Mouse (Mus musculus) limb, embryonic 13.5 days (tissue): ENCODE data around the gene Efhc1. TPM values are rescaled to one million over a fixed set of nuclear protein-coding genes. Genes with fewer than 3 reads are reported as not detected.

ENCODE experiments used
- ATAC-seq: fragments of 200-750 bp; cut with Nextera tagmentation; 2 replicates; pipeline ENCODE4 v1.8.0; 2017; ENCODE audit warnings: low read depth, moderate number of reproducible peaks, moderate TSS enrichment; ENCODE audit not compliant: low FRiP score
- H3K27ac ChIP-seq: fragments of 300-500 bp; sonication (generic); 2 replicates; pipeline ENCODE4 v1.5.1; 2015; ENCODE audit warnings: inconsistent platforms, mild to moderate bottlenecking, moderate library complexity
- H3K27me3 ChIP-seq: fragments of 300-500 bp; sonication (generic); 2 replicates; pipeline ENCODE4 v1.6.1; 2015; ENCODE audit warnings: mild to moderate bottlenecking, inconsistent platforms
- H3K36me3 ChIP-seq: fragments of 300-500 bp; sonication (generic); 2 replicates; pipeline ENCODE4 v1.6.1; 2015; ENCODE audit warnings: inconsistent platforms, mild to moderate bottlenecking, moderate library complexity
- H3K4me1 ChIP-seq: fragments of 300-500 bp; sonication (generic); 2 replicates; pipeline ENCODE4 v1.6.1; 2015; ENCODE audit warnings: inconsistent platforms
- H3K4me2 ChIP-seq: fragments of 300-500 bp; sonication (generic); replicated peaks from 2 replicates; pipeline ENCODE4 v1.6.1; 2015; ENCODE audit warnings: inconsistent platforms, mild to moderate bottlenecking, moderate library complexity
- H3K4me3 ChIP-seq: fragments of 300-500 bp; sonication (generic); 2 replicates; pipeline ENCODE4 v1.5.1; 2015; ENCODE audit warnings: moderate library complexity, mild to moderate bottlenecking, inconsistent platforms
- H3K9ac ChIP-seq: fragments of 300-500 bp; sonication (generic); 2 replicates; pipeline ENCODE4 v1.6.1; 2015; ENCODE audit warnings: mild to moderate bottlenecking, inconsistent platforms
- H3K9me3 ChIP-seq: fragments of 300-500 bp; sonication (generic); 2 replicates; pipeline ENCODE4 v1.6.1; 2016; ENCODE audit warnings: inconsistent platforms
- WGBS: fragments of 180-500 bp; shearing (Covaris S2); methylation state at CpG from one replicate; pipeline ENCODE4 v1.1.7; 2015; 5-methylcytosine and 5-hydroxymethylcytosine counted together
- polyA plus RNA-seq: library from polyadenylated mRNA; unstranded; fragments of >200 nt; fragmentation: Nextera tagmentation; extraction: Ambion mirVana; gene quantifications from 2 replicates; pipeline ENCODE4 v1.2.1, GENCODE M21; 2015

Efhc1 gene
- polyA plus RNA-seq, 1 experiment from 2014 or later, result 3.1 TPM

DNA sequence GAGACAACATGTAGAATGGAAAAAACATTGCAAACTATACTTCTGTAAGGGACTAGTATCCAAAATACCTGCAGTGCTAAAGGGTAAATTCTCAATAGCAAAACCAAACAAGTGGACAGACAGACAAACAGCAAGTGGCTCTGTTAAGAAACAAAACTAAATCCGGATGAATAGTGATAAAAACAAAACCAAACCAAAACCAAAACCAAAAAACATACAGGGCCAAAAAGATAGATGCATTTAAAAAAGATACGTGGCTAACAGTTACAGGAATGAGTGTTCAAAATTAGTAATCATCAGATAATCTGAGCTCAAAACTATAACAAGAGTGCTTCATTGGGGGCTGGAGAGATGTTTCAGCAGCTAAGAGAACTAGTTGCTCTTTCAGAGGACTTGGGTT, 18.2 kb downstream of the Efhc1 start:
- no peaks in the 10 kb centered on the region for H3K36me3 ChIP-seq
- H3K9ac ChIP-seq, result no peak overlapping the region

DNA sequence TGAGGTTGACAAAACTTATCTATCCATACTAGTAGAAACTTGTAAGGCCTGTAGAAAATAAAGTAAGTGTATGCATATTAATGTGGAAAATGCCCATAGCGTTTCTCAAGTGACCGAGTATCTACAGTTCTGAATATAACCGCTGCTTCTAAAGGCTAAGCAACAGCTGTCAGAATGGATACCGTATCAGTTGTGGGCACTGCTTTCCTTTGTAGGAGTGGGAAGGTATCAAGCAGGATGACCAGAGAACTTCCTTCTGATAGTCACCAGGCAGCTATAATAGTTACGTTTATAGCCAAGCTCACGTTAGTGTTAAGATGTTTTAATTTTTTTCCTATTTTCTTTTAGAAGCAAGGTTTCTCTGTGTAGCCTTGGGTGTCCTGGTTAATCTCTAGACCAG, 22.0 kb downstream of the Efhc1 start:
- H3K9ac ChIP-seq, result no peak overlapping the region
- no peak overlapping the region for H3K27ac ChIP-seq
- H3K4me1 ChIP-seq, result no peaks in the 10 kb centered on the region
- 93% methylated on average over 6 of the region's 6 CpGs for WGBS
- ATAC-seq, result no peak
- H3K9me3 ChIP-seq, result no peaks in the 10 kb centered on the region
- no peak overlapping the region for H3K4me2 ChIP-seq
- H3K36me3 ChIP-seq, result no peaks in the 10 kb centered on the region
- H3K27me3 ChIP-seq, result no peaks in the 10 kb centered on the region
- H3K4me3 ChIP-seq, result no peak overlapping the region

More for the DNA sequence above, 18.2 kb downstream of the Efhc1 start:
- Histone ChIP-seq H3K9me3 (no peaks in the 10 kb centered on the region), H3K27me3 (no peaks in the 10 kb centered on the region), H3K4me2 (no peak overlapping the region), H3K4me1 (no peaks in the 10 kb centered on the region), H3K4me3 (no peak overlapping the region), H3K27ac (no peak overlapping the region)
- ATAC-seq, result no peak
- WGBS, result 86% methylated on average over 2 of the region's 2 CpGs

DNA sequence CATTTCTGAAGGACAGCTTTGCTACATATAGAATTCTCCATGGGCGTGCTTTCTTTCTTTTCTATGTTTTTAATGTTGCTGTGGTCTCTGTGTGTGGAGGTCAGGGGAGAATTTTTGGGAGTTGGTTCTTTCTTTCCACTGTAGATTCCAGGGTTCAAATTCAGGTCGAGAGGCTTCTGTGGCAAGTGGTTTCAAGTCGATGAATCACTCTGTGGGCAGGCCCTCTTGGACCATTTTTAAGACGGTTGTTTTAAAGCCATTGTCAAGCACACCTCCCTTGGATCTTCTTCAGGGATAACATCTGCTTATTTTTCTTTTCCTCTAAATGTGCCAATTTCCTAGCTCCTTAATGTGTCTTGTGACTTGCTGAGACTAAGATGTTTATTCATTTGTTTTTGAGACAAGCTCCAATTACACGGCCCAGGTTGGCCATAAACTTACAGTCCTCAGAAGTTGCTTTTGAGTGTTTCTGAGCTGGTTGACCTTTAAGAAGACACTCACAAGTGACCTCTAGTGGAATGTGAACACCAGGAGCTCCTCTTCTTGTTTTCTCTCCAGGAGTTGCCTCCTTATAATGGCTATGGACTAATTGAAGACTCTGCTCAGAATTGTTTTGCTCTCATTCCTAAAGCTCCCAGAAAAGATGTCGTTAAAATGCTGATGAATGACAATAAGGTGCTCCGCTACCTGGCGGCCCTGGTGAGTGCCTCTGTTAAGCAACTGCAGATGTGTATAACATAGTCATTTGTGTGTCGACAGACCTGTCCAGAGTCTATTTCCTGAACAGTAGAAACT, 23.1 kb downstream of the Efhc1 start:
- H3K9ac ChIP-seq, result no peak overlapping the region
- no peak overlapping the region for H3K4me3 ChIP-seq
- no peak overlapping the region for H3K27ac ChIP-seq
- H3K4me2 ChIP-seq, result no peak overlapping the region
- H3K9me3 ChIP-seq, result no peaks in the 10 kb centered on the region
- no peak for ATAC-seq
- H3K36me3 ChIP-seq, result no peaks in the 10 kb centered on the region
- H3K4me1 ChIP-seq, result no peaks in the 10 kb centered on the region
- no peaks in the 10 kb centered on the region for H3K27me3 ChIP-seq
- 65% methylated on average over 9 of the region's 9 CpGs for WGBS

GRCm38 (mm10) chr1:20980553-20980952, 29.1 kb downstream of the Efhc1 start:
- Histone ChIP-seq H3K27me3 (no peaks in the 10 kb centered on the region), H3K4me1 (no peaks in the 10 kb centered on the region), H3K27ac (no peak overlapping the region), H3K9ac (no peak overlapping the region), H3K9me3 (no peaks in the 10 kb centered on the region), H3K4me3 (no peak overlapping the region), H3K36me3 (no peaks in the 10 kb centered on the region), H3K4me2 (no peak overlapping the region)
- WGBS, result 86% methylated on average over 1 of the region's 1 CpGs
- no peak for ATAC-seq

DNA sequence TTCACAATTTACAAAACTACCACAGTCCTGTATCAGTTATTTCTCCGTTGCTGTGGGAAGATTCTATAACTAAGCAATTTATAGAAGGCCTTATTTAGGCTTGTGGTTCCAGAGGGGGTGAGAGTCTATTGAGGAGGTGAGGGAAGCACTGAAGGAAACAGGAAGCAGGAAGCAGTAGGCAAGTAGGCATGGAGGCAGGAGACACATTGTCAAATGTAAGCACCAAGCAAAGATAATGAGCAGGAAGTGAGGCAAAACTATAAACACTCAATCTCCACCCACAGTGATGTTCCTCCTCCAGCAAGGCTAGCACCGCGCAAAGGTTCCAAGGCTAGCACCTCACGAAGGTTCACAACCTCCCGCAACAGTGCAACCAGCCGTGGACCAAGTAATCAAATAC, 30.3 kb downstream of the Efhc1 start:
- no peak for ATAC-seq
- H3K36me3 ChIP-seq, result no peaks in the 10 kb centered on the region
- H3K27me3 ChIP-seq, result no peaks in the 10 kb centered on the region
- H3K4me1 ChIP-seq, result no peaks in the 10 kb centered on the region
- 83% methylated on average over 6 of the region's 6 CpGs for WGBS
- H3K9me3 ChIP-seq, result no peaks in the 10 kb centered on the region
- H3K4me3 ChIP-seq, result no peak overlapping the region
- no peak overlapping the region for H3K4me2 ChIP-seq
- H3K9ac ChIP-seq, result no peak overlapping the region
- H3K27ac ChIP-seq, result no peak overlapping the region

DNA sequence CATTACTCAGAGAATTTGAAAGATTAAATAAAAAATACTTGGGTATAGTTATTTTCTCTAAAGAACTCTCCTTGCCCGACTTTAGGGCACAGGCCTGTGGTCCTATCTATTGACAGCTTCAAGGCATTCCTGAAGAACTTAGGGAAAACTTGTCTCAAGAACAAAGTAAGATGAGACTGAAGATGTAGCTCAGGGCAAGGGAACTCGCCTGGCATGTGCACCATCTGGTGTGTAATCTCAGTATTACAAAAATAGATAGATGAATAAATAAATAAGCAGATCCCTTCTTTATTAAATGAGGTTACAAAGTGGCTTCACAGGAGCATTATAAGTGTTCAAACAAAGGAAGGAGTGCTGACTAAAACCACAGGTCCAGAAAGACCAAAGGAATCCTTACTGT, 32.7 kb downstream of the Efhc1 start:
- no peak overlapping the region for H3K27ac ChIP-seq
- no peaks in the 10 kb centered on the region for H3K36me3 ChIP-seq
- no peak overlapping the region for H3K9ac ChIP-seq
- no peaks in the 10 kb centered on the region for H3K4me1 ChIP-seq
- H3K9me3 ChIP-seq, result no peaks in the 10 kb centered on the region
- no peaks in the 10 kb centered on the region for H3K27me3 ChIP-seq
- ATAC-seq, result no peak
- WGBS, result 71% methylated on average over 2 of the region's 2 CpGs
- H3K4me3 ChIP-seq, result no peak overlapping the region
- no peak overlapping the region for H3K4me2 ChIP-seq

GRCm38 (mm10) chr1:20984582-20984981, 33.2 kb downstream of the Efhc1 start:
- H3K4me2 ChIP-seq, result no peak overlapping the region
- H3K4me3 ChIP-seq, result no peak overlapping the region
- no peaks in the 10 kb centered on the region for H3K4me1 ChIP-seq
- WGBS, result 72% methylated on average over 4 of the region's 4 CpGs
- no peak overlapping the region for H3K27ac ChIP-seq
- H3K9ac ChIP-seq, result no peak overlapping the region
- ATAC-seq, result no peak
- H3K36me3 ChIP-seq, result no peaks in the 10 kb centered on the region
- no peaks in the 10 kb centered on the region for H3K27me3 ChIP-seq
- H3K9me3 ChIP-seq, result no peaks in the 10 kb centered on the region

GRCm38 (mm10) chr1:20986378-20987056, 35.1 kb downstream of the Efhc1 start:
- no peak overlapping the region for H3K27ac ChIP-seq
- no peaks in the 10 kb centered on the region for H3K27me3 ChIP-seq
- 70% methylated on average over 10 of the region's 10 CpGs for whole genome bisulfite sequencing
- H3K4me1 ChIP-seq, result no peaks in the 10 kb centered on the region
- H3K9me3 ChIP-seq, result no peaks in the 10 kb centered on the region
- no peak overlapping the region for H3K9ac ChIP-seq
- no peak overlapping the region for H3K4me3 ChIP-seq
- H3K4me2 ChIP-seq, result no peak overlapping the region
- no peaks in the 10 kb centered on the region for H3K36me3 ChIP-seq
- ATAC-seq, result no peak

DNA sequence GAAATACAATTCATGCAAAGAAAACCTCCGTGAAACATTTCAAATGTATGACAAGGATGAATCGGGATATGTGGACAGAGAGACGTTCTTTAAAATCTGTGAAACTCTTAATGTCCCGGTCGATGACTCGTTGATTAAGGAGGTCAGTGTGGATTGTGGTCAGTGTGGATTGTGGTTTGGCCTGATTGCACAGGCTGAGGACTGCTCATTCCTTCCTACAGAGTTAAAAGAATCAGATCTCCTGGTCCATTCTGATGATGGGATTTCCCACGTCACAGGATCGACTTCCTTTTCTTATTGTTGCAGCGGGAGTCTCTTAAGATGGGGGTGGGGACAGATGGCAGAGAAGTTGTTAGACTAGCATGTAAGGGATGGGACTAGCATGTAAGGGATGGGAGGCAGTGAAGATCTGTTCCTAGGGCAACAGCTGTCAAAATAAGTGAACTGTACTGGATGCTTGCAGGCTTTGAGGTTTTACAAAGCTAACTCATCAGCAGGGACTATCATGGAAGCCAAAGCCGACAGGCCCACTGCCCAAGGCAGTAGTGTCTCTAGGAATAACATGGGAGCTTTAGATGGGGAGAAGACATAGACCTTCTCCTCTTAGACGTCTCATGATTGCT, 38.1 kb downstream of the Efhc1 start:
- Histone ChIP-seq H3K9me3 (no peaks in the 10 kb centered on the region), H3K9ac (no peak overlapping the region), H3K4me2 (no peak overlapping the region), H3K4me3 (no peak overlapping the region), H3K27ac (no peak overlapping the region), H3K4me1 (no peaks in the 10 kb centered on the region), H3K27me3 (no peaks in the 10 kb centered on the region), H3K36me3 (no peaks in the 10 kb centered on the region)
- WGBS, result 89% methylated on average over 11 of the region's 11 CpGs
- ATAC-seq, result no peak

DNA sequence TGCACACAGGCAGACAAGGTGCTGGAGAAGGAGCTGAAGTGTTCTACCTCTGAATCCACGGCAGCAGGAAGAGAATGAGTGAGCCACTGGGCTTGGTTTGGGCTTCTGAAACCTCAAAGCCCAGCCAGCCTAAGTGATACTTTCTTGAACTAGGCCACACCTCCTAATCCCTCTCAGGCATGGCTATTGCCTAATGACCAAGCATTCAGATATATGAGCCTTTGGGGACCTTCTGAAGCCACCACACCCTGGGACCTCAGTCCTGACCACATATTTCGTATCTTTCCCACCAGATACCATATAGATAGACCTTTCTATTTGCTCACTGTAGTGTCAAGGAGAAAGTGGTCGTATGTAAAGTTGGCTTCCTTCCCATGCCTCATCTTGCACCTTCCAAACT, 42.3 kb downstream of the Efhc1 start:
- ATAC-seq, result no peak
- Histone ChIP-seq H3K9me3 (no peaks in the 10 kb centered on the region), H3K4me3 (no peak overlapping the region), H3K4me1 (peaks cover 3% of the 10 kb centered on the region; the same call in 1 of the 2 replicates), H3K27me3 (no peaks in the 10 kb centered on the region), H3K36me3 (peaks cover 3% of the 10 kb centered on the region), H3K4me2 (no peak overlapping the region), H3K9ac (no peak overlapping the region), H3K27ac (no peak overlapping the region)
- 84% methylated on average over 3 of the region's 3 CpGs for WGBS

GRCm38 (mm10) chr1:20994338-20994737, 42.9 kb downstream of the Efhc1 start:
- H3K4me3 ChIP-seq, result no peak overlapping the region
- no peaks in the 10 kb centered on the region for H3K27me3 ChIP-seq
- H3K4me2 ChIP-seq, result no peak overlapping the region
- H3K4me1 ChIP-seq, result peaks cover 3% of the 10 kb centered on the region; the same call in 1 of the 2 replicates
- no peak for ATAC-seq
- H3K9ac ChIP-seq, result no peak overlapping the region
- no peaks in the 10 kb centered on the region for H3K9me3 ChIP-seq
- WGBS, result 87% methylated on average over 5 of the region's 5 CpGs
- no peak overlapping the region for H3K27ac ChIP-seq
- peaks cover 10% of the 10 kb centered on the region for H3K36me3 ChIP-seq

- Histone ChIP-seq H3K9ac (0 out of 2 replicates have a peak overlapping the region, but pooled peaks have one; percentile 4), H3K27me3 (no peaks in the 10 kb centered on the region), H3K36me3 (peaks cover 20% of the 10 kb centered on the region), H3K4me2 (no peak overlapping the region), H3K4me1 (peaks cover 3% of the 10 kb centered on the region; the same call in 1 of the 2 replicates), H3K9me3 (no peaks in the 10 kb centered on the region), H3K4me3 (no peak overlapping the region), H3K27ac (no peak overlapping the region)
- ATAC-seq, result no peak
- 70% methylated on average over 7 of the region's 7 CpGs for WGBS
Measured at GRCm38 (mm10) chr1:20995331-20995986, 44.0 kb downstream of the Efhc1 start.
